In genomic region chr1:171222238-171223155, GRCm38 (mm10) we compare ENCODE assay signal across 7 mouse cellular contexts. TPM values are rescaled to one million over a fixed set of nuclear protein-coding genes. Genes with fewer than 3 reads are reported as not detected.
DNase-seq lines count a peak whose midpoint lies in the region; ATAC-seq lines count a peak whose summit lies in the region.

Gene Tomm40l (minus strand): TSS chr1:171222514.

- H3K4me2 ChIP-seq in embryonic facial prominence, embryonic 11.5 days (ENCODE audit: low read depth, low read length) = peak within 1 kb of the TSS; percentile 51
- peak within 1 kb of the TSS; percentile 89 for H3K4me2 ChIP-seq in midbrain, embryonic 13.5 days (replicated peaks)

- 1% methylated on average over 28 of the region's 28 CpGs for WGBS in embryonic facial prominence, embryonic 11.5 days
- WGBS in limb, embryonic 10.5 days = 3% methylated on average over 28 of the region's 28 CpGs
- WGBS in midbrain, embryonic 13.5 days = 3% methylated on average over 28 of the region's 28 CpGs

- H3K9ac ChIP-seq in embryonic facial prominence, embryonic 11.5 days (replicated peaks; ENCODE audit: low read length) = peak within 1 kb of the TSS; percentile 46
- H3K9ac ChIP-seq in midbrain, embryonic 13.5 days (replicated peaks) = peak within 1 kb of the TSS; percentile 68

- no peaks in the 10 kb centered on the region for H3K4me1 ChIP-seq in embryonic facial prominence, embryonic 11.5 days (ENCODE audit: control insufficient read depth, insufficient read depth, low read length)
- H3K4me1 ChIP-seq in limb, embryonic 10.5 days = peaks cover 25% of the 10 kb centered on the region
- H3K4me1 ChIP-seq in midbrain, embryonic 13.5 days (replicated peaks) = peaks cover 16% of the 10 kb centered on the region

- DNase-seq in adrenal gland, postnatal 14 days = peak; percentile 95
- DNase-seq in embryonic facial prominence, embryonic 11.5 days (ENCODE audit: low spot score) = peak; percentile 98
- peak; percentile 100 for DNase-seq in kidney, adult 11 months
- peak; percentile 83 for DNase-seq in limb, embryonic 10.5 days (ENCODE audit: low spot score)
- peak; percentile 83 for DNase-seq in spleen, adult 12 weeks (ENCODE audit: low spot score)

- no peaks in the 10 kb centered on the region for H3K9me3 ChIP-seq in embryonic facial prominence, embryonic 11.5 days (replicated peaks; ENCODE audit: control insufficient read depth, low read length)
- H3K9me3 ChIP-seq in limb, embryonic 10.5 days (replicated peaks) = no peaks in the 10 kb centered on the region
- no peaks in the 10 kb centered on the region for H3K9me3 ChIP-seq in midbrain, embryonic 13.5 days

- no peak within 1 kb of the TSS for H3K27ac ChIP-seq in embryonic facial prominence, embryonic 11.5 days (replicated peaks; ENCODE audit: low read depth, low read length)
- peak within 1 kb of the TSS; percentile 87 for H3K27ac ChIP-seq in limb, embryonic 10.5 days
- peak within 1 kb of the TSS; percentile 58 for H3K27ac ChIP-seq in midbrain, embryonic 13.5 days

- peak; percentile 96 for ATAC-seq in embryonic facial prominence, embryonic 11.5 days (replicated peaks; ENCODE audit: insufficient number of reproducible peaks, low FRiP score, low TSS enrichment, low read depth)
- peak; percentile 90 for ATAC-seq in granulocyte monocyte progenitor cell, adult 5-6 weeks (replicated peaks; ENCODE audit: poor library complexity, severe bottlenecking)
- peak; percentile 98 for ATAC-seq in midbrain, embryonic 13.5 days

- no peaks in the 10 kb centered on the region for H3K27me3 ChIP-seq in embryonic facial prominence, embryonic 11.5 days (ENCODE audit: control insufficient read depth, insufficient read depth, low read length)
- H3K27me3 ChIP-seq in limb, embryonic 10.5 days (ENCODE audit: low read depth, poor library complexity, severe bottlenecking) = no peaks in the 10 kb centered on the region
- H3K27me3 ChIP-seq in midbrain, embryonic 13.5 days = no peaks in the 10 kb centered on the region

- H3K36me3 ChIP-seq in embryonic facial prominence, embryonic 11.5 days (replicated peaks; ENCODE audit: control insufficient read depth, insufficient read depth, low read depth, low read length) = no peaks in the 10 kb centered on the region
- peaks cover 20% of the 10 kb centered on the region for H3K36me3 ChIP-seq in limb, embryonic 10.5 days
- H3K36me3 ChIP-seq in midbrain, embryonic 13.5 days = peaks cover 27% of the 10 kb centered on the region

- peak within 1 kb of the TSS; percentile 51 for H3K4me3 ChIP-seq in embryonic facial prominence, embryonic 11.5 days (ENCODE audit: low read depth, low read length)
- peak within 1 kb of the TSS; percentile 70 for H3K4me3 ChIP-seq in limb, embryonic 10.5 days
- peak within 1 kb of the TSS; percentile 53 for H3K4me3 ChIP-seq in midbrain, embryonic 13.5 days (replicated peaks)

RNA-seq across cellular contexts. Expression of gene Tomm40l, which starts in this region (rescaled TPM):
- 52.7 and 58.6 TPM in 2 replicates for total RNA-seq in adrenal gland, postnatal 14 days (2021)
- 20.2 and 29.9 TPM in 2 replicates for polyA plus RNA-seq in embryonic facial prominence, embryonic 11.5 days (2014; fragmentation: Nextera tagmentation; extraction: Ambion mirVana)
- 30.1 and 30.3 TPM in 2 replicates for total RNA-seq in granulocyte monocyte progenitor cell, adult 5-6 weeks (2014; fragmentation: Nextera tagmentation)
- 20.7 and 21.2 TPM in 2 replicates for total RNA-seq in granulocyte monocyte progenitor cell, adult 5-6 weeks (2017)
- 32.2 and 32.5 TPM in 2 replicates for polyA plus RNA-seq in limb, embryonic 10.5 days (2016; fragmentation: Nextera tagmentation; extraction: Ambion mirVana)
- polyA plus RNA-seq in midbrain, embryonic 13.5 days (2015; fragmentation: Nextera tagmentation; extraction: Ambion mirVana) = 33.5 and 37.9 TPM in 2 replicates
